Mouse (Mus musculus): ENCODE measurements around the gene Col23a1.
A peak's percentile ranks its signal among the peaks of the same experiment; 100 is the strongest.
"Not testable (repeated sequence)": the region's sequence is repeated elsewhere in the genome, so short reads cannot be mapped to it uniquely, and the experiment has no call there.

Gene Col23a1

DNA sequence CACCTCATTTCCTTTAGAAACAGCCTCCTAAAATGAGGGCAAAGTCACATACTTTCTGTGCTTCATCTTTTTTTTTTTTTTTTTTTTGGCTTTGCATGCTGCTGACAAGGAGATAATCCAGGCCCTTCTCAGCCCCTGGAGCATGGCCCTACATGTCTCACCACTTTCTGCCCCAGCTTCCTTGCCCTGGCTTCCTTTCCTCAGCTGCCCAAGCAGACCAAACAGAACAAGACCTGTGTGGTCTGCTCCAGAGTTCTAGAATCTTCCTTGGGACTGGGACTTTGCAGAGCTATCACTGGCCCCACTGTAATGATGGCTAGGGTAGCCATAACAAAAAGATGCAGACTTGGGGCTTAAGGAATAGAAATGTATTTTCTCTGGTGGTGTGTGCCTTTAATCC lies 300.3 kb downstream of the Col23a1 start:
- DNase-seq (ENCODE audit: low read depth, low spot score) = no peak

DNA sequence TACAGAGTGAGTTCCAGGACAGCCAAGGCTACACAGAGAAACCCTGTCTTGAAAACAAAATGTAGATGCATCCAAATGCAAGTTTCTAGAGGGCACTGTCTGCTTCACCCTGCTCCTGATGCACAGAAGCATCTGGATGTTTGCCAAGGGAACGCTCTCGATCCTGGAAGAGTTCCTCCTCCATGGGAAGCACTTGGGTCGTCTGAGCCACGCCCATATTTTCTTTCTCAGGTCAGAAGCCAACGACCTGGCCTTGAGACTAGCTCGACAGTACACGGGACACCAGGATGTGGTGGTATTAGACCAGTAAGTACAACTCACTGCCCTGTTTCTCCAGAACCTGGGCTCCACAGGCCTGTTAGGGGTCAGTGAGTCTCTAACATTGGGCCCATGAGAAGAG lies 301.4 kb downstream of the Col23a1 start:
- DNase-seq (ENCODE audit: low read depth, low spot score) = no peak

DNA sequence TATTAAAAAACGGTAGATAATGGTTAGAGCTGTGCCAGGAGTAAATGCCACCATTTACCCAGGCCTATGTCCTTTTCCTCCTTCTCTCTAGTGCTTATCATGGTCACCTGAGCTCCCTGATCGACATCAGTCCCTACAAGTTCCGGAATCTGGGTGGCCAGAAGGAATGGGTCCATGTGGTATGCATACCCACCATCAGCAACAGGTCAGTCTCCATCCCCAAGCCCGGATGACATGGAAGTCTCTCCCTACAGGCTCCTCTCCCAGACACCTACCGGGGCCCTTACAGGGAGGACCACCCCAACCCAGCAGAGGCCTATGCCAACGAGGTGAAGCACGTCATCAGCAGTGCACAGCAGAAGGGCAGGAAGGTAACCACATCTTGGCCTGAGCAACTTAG lies 302.2 kb downstream of the Col23a1 start:
- DNase-seq (ENCODE audit: low read depth, low spot score) = no peak

GRCm38 (mm10) chr11:51593368-51593767 lies 303.6 kb downstream of the Col23a1 start:
- no peak for DNase-seq (ENCODE audit: low read depth, low spot score)

DNA sequence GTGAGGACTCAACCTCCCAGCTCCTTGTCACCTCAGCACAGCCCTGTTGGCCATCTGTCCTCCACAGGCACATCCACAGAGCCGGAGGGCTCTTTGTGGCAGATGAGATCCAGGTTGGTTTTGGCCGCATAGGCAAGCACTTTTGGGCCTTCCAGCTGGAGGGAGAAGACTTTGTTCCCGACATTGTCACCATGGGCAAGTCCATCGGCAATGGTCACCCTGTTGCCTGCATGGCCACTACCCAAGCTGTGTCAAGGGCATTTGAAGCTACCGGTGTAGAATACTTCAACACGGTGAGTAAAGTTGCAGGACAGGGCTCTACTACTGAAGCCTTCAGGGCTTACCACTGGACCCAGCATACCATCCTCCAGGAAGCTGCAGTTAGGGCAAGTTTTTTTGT lies 304.1 kb downstream of the Col23a1 start:
- no peak for DNase-seq (ENCODE audit: low read depth, low spot score)

DNA sequence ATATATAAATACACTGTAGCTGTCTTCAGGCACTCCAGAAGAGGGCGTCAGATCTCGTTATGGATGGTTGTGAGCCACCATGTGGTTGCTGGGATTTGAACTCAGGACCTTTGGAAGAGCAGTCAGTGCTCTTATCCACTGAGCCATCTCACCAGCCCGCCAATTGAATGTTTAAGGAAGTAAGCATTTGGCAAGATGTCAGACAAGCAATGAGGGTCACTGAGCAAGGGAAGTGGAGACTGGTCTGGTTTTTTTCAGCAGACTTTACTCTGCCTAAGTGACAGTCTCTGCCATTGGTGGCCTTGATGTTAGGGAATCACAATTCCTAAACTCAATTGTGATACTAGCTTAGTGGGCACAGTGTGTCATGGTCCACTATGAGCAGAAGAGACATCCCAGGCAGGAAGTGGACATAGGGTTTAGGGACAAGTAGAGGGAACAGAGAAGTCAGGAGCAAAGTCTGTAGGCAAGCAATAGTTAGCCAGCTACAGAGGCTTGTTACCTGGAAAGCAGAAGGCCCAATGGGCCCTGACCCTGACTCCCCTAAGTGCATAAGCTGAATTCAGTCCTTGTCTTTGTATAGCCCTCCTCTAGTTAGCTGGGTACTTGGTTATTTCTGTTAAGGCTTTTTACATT lies 305.1 kb downstream of the Col23a1 start:
- no peak for DNase-seq (ENCODE audit: low read depth, low spot score)

GRCm38 (mm10) chr11:51595459-51596083 lies 305.9 kb downstream of the Col23a1 start:
- DNase-seq (ENCODE audit: low read depth, low spot score) = no peak

GRCm38 (mm10) chr11:51597553-51597952 lies 307.8 kb downstream of the Col23a1 start:
- no peak for DNase-seq (ENCODE audit: low read depth, low spot score)

GRCm38 (mm10) chr11:51602253-51602652 lies 312.5 kb downstream of the Col23a1 start:
- no peak for DNase-seq (ENCODE audit: low read depth, low spot score)

DNA sequence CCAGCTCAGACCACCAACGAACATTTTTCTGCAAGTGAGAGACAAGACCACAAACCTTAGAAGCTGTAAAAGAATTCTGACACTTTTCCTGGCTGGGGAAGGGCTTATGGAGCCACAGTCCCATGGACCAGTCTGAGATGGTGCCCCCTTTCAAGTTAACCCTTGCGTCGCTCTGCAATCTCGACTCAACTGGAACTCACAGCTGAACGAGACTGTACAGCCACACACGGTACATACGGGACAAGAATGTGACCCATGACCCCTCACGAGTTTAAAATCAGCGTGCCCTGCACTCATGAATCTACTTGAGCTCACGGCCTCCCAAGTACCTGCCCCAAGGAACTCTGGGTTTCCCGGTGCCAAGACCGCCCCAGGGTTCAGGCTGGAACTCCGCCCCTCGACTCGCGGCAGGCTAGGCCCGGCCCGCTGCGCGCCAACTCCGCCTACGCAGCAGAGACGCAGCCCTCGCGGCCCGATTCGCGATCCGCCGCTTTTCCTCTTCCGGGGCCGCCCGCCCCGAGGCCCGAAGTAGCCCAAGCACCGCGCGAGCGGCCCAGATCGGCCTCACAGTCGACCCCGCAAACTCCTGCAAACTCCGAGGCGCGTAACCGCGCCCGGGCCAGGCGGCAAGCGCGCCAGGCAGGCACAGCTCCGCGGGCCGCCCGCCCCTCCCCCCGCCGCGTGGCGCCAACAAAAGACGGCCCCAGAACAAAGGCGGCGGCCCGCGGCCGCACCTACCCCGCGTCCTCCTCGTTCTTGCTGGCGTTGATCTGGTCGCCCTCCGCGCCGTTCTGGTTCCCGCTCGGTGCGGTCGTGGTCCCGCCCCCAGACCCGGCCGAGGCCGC lies 316.1 kb downstream of the Col23a1 start:
- peak; percentile 42 for DNase-seq (ENCODE audit: low read depth, low spot score)

- peak; percentile 98 for DNase-seq (ENCODE audit: low read depth, low spot score)
These were observed 316.9 kb downstream of the Col23a1 start, which contains the start of gene Hnrnpab for GRCm38 (mm10) chr11:51606447-51607095. Hnrnpab (minus strand) TSS chr11:51606847.

GRCm38 (mm10) chr11:51607096-51607738 lies 317.5 kb downstream of the Col23a1 start:
- no peak for DNase-seq (ENCODE audit: low read depth, low spot score)

- DNase-seq (ENCODE audit: low read depth, low spot score) = no peak
These were observed 319.7 kb downstream of the Col23a1 start for GRCm38 (mm10) chr11:51609266-51609909.

DNA sequence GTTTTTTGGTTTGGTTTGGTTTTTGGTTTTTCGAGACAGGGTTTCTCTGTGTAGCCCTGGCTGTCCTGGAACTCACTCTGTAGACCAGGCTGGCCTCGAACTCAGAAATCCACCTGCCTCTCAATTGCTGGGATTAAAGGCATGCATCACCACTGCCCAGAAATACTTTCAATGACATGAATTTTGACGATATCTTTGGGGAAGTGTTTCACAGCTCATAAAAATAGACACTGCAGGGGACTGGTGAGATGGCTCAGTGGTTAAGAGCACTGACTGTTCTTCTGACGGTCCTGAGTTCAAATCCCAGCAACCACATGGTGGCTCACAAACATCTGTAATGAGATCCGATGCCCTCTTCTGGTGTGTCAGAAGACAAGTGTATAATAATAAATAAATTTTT lies 320.2 kb downstream of the Col23a1 start:
- not testable (repeated sequence) for DNase-seq (ENCODE audit: low read depth, low spot score)

DNA sequence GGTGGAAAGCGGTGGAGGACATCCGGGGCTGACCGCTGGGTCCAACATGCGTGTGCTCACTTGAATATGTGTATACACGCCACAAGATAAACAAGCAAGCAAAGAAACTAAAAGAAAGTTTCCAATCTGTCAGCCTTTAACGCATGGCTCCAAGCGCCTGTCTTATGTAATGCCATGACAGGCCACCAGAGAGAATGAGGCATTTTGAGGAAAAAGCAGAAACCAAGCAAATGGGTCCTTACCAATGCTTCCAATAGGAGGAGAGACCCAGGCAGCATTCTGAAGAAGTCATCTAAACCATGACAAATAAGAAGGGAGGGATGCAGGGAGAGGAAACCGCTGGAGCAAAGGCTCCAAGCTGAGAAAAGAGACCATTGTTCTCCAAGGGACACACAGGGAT lies 324.5 kb downstream of the Col23a1 start:
- no peak for DNase-seq (ENCODE audit: low read depth, low spot score)

DNA sequence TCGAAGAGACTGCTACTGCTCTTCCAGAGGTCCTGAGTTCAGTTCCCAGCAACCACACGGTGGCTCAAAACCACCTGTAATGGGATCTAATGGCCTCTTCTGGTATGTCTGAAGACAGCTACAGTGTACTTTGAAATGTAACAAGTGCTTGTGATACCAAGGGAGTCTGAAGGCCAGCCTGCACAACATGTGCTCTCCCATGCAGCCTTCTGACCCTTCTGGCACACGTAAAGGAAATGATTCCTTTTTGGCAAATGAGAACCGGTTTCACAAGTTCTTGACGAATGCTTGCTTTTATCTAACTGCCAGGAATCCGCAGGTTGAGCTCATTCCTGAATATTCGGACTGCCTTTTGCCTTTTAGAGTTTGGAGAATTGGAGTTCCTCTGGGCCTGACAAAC lies 325.4 kb downstream of the Col23a1 start:
- no peak for DNase-seq (ENCODE audit: low read depth, low spot score)

GRCm38 (mm10) chr11:51615601-51616000 lies 325.9 kb downstream of the Col23a1 start:
- no peak for DNase-seq (ENCODE audit: low read depth, low spot score)

- not testable (repeated sequence) for DNase-seq (ENCODE audit: low read depth, low spot score)
These were observed 326.4 kb downstream of the Col23a1 start for GRCm38 (mm10) chr11:51616113-51616512.

- DNase-seq (ENCODE audit: low read depth, low spot score) = peak; percentile 57
These were observed 328.0 kb downstream of the Col23a1 start for GRCm38 (mm10) chr11:51617693-51618092.

GRCm38 (mm10) chr11:51618894-51619408 lies 329.2 kb downstream of the Col23a1 start:
- DNase-seq (ENCODE audit: low read depth, low spot score) = no peak

Measured in retina, adult 2 months (tissue).